Mouse (Mus musculus): ENCODE data around the gene Oas1a. TPM values are rescaled to one million over a fixed set of nuclear protein-coding genes. Genes with fewer than 3 reads are reported as not detected.
"Not testable (repeated sequence)": the region's sequence is repeated elsewhere in the genome, so short reads cannot be mapped to it uniquely, and the experiment has no call there.

The Oas1a gene
- total RNA-seq, 1 experiment = 10.7 TPM

DNA sequence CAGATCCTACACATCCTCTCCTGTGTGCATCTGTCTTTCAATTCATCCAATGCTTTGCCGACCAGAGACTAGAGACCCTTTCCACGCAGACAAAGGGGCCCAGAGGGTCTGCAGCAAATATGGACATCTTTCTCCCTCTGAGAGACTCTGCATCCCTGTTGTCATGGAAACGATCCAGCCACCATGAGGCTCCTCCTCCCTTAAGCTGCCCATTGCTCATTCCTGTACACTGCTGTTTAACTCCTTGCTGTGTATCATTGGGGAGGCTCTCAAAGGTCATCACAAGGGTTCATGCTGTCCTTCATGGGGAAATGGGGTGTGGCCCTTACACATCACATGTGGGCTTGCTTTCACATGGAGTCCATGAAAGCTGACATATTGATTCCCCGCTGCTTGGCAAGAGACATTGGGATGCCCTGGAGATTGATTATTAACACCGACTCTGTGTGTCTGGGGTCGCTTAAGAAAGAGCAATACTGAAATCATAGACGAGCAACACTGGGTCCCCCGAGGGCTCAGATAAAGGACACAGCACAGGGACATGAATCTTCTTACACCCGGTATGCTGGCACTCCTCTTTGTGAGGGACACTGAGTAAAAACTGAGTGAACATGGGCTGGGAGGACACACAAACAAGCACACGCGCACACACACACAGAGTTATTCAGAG is 12.0 kb downstream of the Oas1a start:
- H3K9ac ChIP-seq (ENCODE audit: insufficient read depth, low read depth, low read length, poor library complexity, severe bottlenecking) = peak overlapping the region; percentile 18; the same call in 1 of the 2 replicates
- peak overlapping the region; percentile 84 for H3K27ac ChIP-seq (ENCODE audit: insufficient read depth, low read depth, low read length, poor library complexity, severe bottlenecking)
- peaks cover 8% of the 10 kb centered on the region for H3K36me3 ChIP-seq (ENCODE audit: control insufficient read depth, insufficient read depth, low read length, poor library complexity, severe bottlenecking)
- TF ChIP-seq MAFK (IDR thresholded peaks at IDR 0.05; ENCODE audit: insufficient read depth, low read depth, low read length) = no peak
- TF ChIP-seq ZNF384 (IDR thresholded peaks at IDR 0.05; ENCODE audit: low read depth, low read length) = no peak
- TF ChIP-seq CHD2 (IDR thresholded peaks at IDR 0.05; ENCODE audit: low read depth, low read length) = no peak
- no peak for TF ChIP-seq HCFC1 (IDR thresholded peaks at IDR 0.05; ENCODE audit: borderline replicate concordance, insufficient read depth, low read length)
- TF ChIP-seq ZC3H11A (IDR thresholded peaks at IDR 0.05; ENCODE audit: borderline replicate concordance, low read depth, low read length) = no peak
- H3K4me1 ChIP-seq (ENCODE audit: control insufficient read depth in 2 of 2, insufficient read depth in 2 of 2, low read length in 2 of 2, poor library complexity in 1 of 2) = peaks cover 0 to 5% of the 10 kb centered on the region in 2 experiments; a peak in 2 of 4 replicates
- no peak overlapping the region for H3K4me3 ChIP-seq (ENCODE audit: insufficient read depth in 1 of 2, low read depth in 1 of 2, low read length in 2 of 2, poor library complexity in 1 of 2, severe bottlenecking in 1 of 2)
- in situ Hi-C loops (cut with MboI; ENCODE audit: low sequenced_read_pairs in 2 of 2, unreplicated experiment in 2 of 2) = no loop called here
- DNase-seq (ENCODE audit: low read depth, low spot score) = no peak
- H3K9me3 ChIP-seq (ENCODE audit: control insufficient read depth, insufficient read depth, low read depth, low read length) = no peaks in the 10 kb centered on the region

DNA sequence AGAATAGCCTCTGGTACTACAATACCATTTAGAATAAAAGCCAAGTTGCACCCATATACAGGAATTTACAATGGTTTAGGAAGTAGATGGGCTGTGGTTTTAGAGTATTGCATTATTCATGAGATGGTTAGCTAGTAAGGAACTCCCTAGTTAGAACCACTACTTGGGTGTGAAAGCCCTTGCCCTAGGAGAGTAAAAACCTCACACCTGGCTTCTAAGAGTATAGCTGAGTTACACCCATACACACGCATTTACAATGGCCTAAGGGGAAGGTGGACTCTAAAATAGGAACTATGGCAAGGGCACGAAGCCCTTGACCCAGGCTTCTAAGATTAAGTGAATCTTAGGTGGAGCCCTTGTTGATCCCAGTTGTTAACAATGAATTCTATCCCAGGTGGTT is 12.6 kb downstream of the Oas1a start:
- H3K4me3 ChIP-seq (ENCODE audit: insufficient read depth in 1 of 2, low read depth in 1 of 2, low read length in 2 of 2, poor library complexity in 1 of 2, severe bottlenecking in 1 of 2); H3K4me1 ChIP-seq (ENCODE audit: control insufficient read depth in 2 of 2, insufficient read depth in 2 of 2, low read length in 2 of 2, poor library complexity in 1 of 2); DNase-seq (ENCODE audit: low read depth, low spot score); H3K9me3 ChIP-seq (ENCODE audit: control insufficient read depth, insufficient read depth, low read depth, low read length); H3K9ac ChIP-seq (ENCODE audit: insufficient read depth, low read depth, low read length, poor library complexity, severe bottlenecking); H3K36me3 ChIP-seq (ENCODE audit: control insufficient read depth, insufficient read depth, low read length, poor library complexity, severe bottlenecking); in situ Hi-C loops (cut with MboI; ENCODE audit: low sequenced_read_pairs in 2 of 2, unreplicated experiment in 2 of 2): not testable (repeated sequence)
- H3K27ac ChIP-seq (ENCODE audit: insufficient read depth, low read depth, low read length, poor library complexity, severe bottlenecking) = peak overlapping the region; percentile 86; the same call in 1 of the 2 replicates

DNA sequence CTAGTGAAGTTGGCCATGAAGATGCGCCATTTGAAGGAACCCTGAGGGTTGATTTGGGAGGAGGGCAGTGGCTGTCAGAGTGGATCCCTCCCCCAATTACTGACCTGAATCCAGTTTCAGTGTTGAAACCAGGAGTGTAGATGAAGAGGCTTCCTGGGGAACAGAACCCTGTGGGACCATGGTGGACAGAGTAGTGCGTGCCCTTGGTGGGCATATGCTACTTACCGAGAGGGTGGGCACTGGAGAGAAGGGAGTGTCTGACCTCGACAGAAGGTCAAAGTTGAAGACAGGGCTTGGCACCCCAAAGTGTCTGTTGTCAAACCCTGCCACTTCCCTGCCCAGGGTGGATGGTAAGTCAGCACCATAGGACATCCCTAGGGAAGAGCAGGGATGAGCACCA is 13.5 kb downstream of the Oas1a start:
- H3K4me1 ChIP-seq (ENCODE audit: control insufficient read depth in 2 of 2, insufficient read depth in 2 of 2, low read length in 2 of 2, poor library complexity in 1 of 2); H3K36me3 ChIP-seq (ENCODE audit: control insufficient read depth, insufficient read depth, low read length, poor library complexity, severe bottlenecking); H3K4me3 ChIP-seq (ENCODE audit: insufficient read depth in 1 of 2, low read depth in 1 of 2, low read length in 2 of 2, poor library complexity in 1 of 2, severe bottlenecking in 1 of 2); DNase-seq (ENCODE audit: low read depth, low spot score); in situ Hi-C loops (cut with MboI; ENCODE audit: low sequenced_read_pairs in 2 of 2, unreplicated experiment in 2 of 2); H3K9ac ChIP-seq (ENCODE audit: insufficient read depth, low read depth, low read length, poor library complexity, severe bottlenecking); H3K9me3 ChIP-seq (ENCODE audit: control insufficient read depth, insufficient read depth, low read depth, low read length): not testable (repeated sequence)
- peak overlapping the region; percentile 86 for H3K27ac ChIP-seq (ENCODE audit: insufficient read depth, low read depth, low read length, poor library complexity, severe bottlenecking)

DNA sequence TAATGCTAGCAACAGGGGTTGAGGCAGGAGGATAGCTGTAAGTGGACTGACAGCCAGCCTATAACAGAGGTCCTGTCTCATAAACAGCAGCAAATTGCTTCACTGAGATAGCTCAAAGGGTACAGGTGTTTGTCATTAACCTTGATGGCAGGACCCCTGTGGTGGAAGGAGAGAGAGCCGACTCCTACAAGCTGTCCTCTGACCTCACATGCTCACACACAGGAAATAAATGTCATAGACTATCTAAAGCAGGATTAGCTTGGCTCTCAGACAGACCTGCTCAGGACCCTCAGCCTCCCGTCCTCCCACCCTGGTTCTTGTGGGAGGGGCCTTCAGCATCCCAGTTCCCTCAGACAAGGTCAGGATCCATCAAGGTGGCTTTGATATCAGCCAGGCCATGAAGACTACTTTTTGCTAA is 15.1 kb downstream of the Oas1a start:
- Histone ChIP-seq H3K9ac (ENCODE audit: insufficient read depth, low read depth, low read length, poor library complexity, severe bottlenecking) (no peak overlapping the region), H3K4me3 (ENCODE audit: insufficient read depth in 1 of 2, low read depth in 1 of 2, low read length in 2 of 2, poor library complexity in 1 of 2, severe bottlenecking in 1 of 2) (no peak overlapping the region), H3K9me3 (ENCODE audit: control insufficient read depth, insufficient read depth, low read depth, low read length) (no peaks in the 10 kb centered on the region), H3K36me3 (ENCODE audit: control insufficient read depth, insufficient read depth, low read length, poor library complexity, severe bottlenecking) (peaks cover 3% of the 10 kb centered on the region), H3K27ac (ENCODE audit: insufficient read depth, low read depth, low read length, poor library complexity, severe bottlenecking) (peak overlapping the region; percentile 57), H3K4me1 (ENCODE audit: control insufficient read depth in 2 of 2, insufficient read depth in 2 of 2, low read length in 2 of 2, poor library complexity in 1 of 2) (peaks cover 2 to 12% of the 10 kb centered on the region in 2 experiments; a peak in 2 of 4 replicates)
- TF ChIP-seq HCFC1 (IDR thresholded peaks at IDR 0.05; ENCODE audit: borderline replicate concordance, insufficient read depth, low read length) = no peak
- no peak for TF ChIP-seq MAFK (IDR thresholded peaks at IDR 0.05; ENCODE audit: insufficient read depth, low read depth, low read length)
- TF ChIP-seq ZNF384 (IDR thresholded peaks at IDR 0.05; ENCODE audit: low read depth, low read length) = no peak
- no peak for TF ChIP-seq ZC3H11A (IDR thresholded peaks at IDR 0.05; ENCODE audit: borderline replicate concordance, low read depth, low read length)
- no peak for TF ChIP-seq CHD2 (IDR thresholded peaks at IDR 0.05; ENCODE audit: low read depth, low read length)
- in situ Hi-C loops (cut with MboI; ENCODE audit: low sequenced_read_pairs in 2 of 2, unreplicated experiment in 2 of 2) = no loop called here
- no peak for DNase-seq (ENCODE audit: low read depth, low spot score)

DNA sequence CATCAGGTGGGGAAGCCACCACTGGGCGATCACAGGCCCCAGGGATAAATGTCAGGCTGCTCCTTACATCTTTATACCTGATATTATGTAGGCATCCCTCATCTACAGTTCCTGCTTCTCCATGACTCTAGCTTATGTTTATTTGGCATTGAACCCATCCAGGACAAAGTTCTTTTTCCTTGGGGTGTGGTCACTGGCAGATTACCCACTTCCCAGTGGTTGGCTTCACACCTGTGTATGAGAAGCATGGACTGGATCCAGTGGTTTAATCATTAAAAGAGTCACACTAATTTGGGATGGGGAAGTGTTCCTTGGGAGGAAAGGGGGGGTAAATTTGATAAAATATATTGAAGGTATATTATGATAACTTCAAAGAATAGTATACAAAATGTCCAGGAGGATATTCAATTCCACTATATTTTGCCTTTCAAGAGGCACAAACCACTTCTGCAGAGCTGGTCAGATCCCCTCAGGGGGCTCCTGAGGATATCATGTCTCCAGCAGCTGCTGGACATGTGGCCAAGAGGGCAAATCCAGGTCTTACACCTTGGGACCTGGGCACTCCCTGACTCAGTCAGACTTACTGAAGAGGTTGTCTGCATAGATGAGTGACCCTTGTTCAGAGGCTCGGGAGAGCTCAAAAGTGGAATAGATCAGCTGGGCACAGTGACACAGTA is 15.6 kb downstream of the Oas1a start:
- in situ Hi-C loops (cut with MboI; ENCODE audit: low sequenced_read_pairs in 2 of 2, unreplicated experiment in 2 of 2); H3K9me3 ChIP-seq (ENCODE audit: control insufficient read depth, insufficient read depth, low read depth, low read length): not testable (repeated sequence)

More for the DNA sequence above, 15.6 kb downstream of the Oas1a start:
- not testable (repeated sequence) for H3K36me3 ChIP-seq (ENCODE audit: control insufficient read depth, insufficient read depth, low read length, poor library complexity, severe bottlenecking); H3K27ac ChIP-seq (ENCODE audit: insufficient read depth, low read depth, low read length, poor library complexity, severe bottlenecking); H3K4me3 ChIP-seq (ENCODE audit: insufficient read depth in 1 of 2, low read depth in 1 of 2, low read length in 2 of 2, poor library complexity in 1 of 2, severe bottlenecking in 1 of 2); DNase-seq (ENCODE audit: low read depth, low spot score); H3K9ac ChIP-seq (ENCODE audit: insufficient read depth, low read depth, low read length, poor library complexity, severe bottlenecking)
- H3K4me1 ChIP-seq (ENCODE audit: control insufficient read depth in 2 of 2, insufficient read depth in 2 of 2, low read length in 2 of 2, poor library complexity in 1 of 2) = peaks cover 2 to 12% of the 10 kb centered on the region in 2 experiments; a peak in 2 of 4 replicates
